Mouse (Mus musculus): ENCODE measurements at regions not wholly inside any gene's neighbourhood (a gene's known extent, or its start where the extent isn't known, plus 50 kb on each side); places are given as distances from the start of the nearest gene placed in this dataset.

GRCm38 (mm10) chr1:142006316-142006715 is 1634.1 kb upstream of the B3galt2 start:
- no peak for DNase-seq (ENCODE audit: extremely low spot score in 1 of 2, low spot score in 1 of 2)

GRCm38 (mm10) chr1:142042751-142043150 is 1597.7 kb upstream of the B3galt2 start:
- no peak for DNase-seq (ENCODE audit: extremely low spot score in 1 of 2, low spot score in 1 of 2)

- DNase-seq (ENCODE audit: extremely low spot score in 1 of 2, low spot score in 1 of 2) = peak; percentile 10 to 71
Observed at GRCm38 (mm10) chr1:142055207-142055606, 1585.3 kb upstream of the B3galt2 start.

All from frontal cortex, adult 2 months (tissue).